Mouse (Mus musculus): ENCODE data around the gene Fau. TPM values are rescaled to one million over a fixed set of nuclear protein-coding genes. Genes with fewer than 3 reads are reported as not detected.

Gene Fau
- polyA plus RNA-seq, 1 experiment from 2014 or later, result 595 TPM

DNA sequence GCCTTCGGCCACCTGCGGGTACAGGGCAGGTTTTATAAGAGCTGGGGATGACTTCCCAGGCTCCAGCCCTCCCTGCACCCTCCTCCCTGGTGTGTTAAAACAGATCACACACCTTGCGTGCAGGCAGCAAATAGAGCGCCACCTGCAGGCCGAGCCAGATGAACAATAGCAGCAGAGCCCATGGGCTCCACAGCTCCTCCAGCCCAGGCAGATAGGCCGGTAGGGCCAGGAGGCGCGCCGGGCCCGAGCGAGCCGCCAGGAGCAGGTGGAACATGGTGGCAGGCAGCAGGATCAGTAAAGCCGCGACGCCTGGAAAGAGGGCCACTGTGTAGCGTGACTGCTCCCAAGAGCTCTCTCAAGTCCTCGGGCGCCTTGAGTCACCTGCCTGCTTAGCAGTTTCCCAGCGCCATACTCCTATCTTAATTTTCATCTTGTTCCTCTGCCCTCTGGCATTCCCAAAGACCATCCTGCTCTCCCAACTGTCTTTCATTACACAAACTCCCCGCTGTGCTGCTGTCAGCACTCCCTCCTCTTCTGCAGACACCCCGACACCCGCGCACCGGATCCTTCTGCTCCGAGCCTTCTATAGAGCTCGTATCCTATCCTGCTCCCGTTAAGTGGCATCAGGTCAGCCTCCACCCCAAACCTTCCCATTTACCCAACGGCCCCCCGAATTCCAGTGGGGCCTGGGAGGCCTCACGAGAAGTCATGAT, 9.5 kb downstream of the Fau start:
- H3K9me3 ChIP-seq, result no peaks in the 10 kb centered on the region
- peak overlapping the region; percentile 88 for H3K27ac ChIP-seq (replicated peaks)
- no peaks in the 10 kb centered on the region for H3K27me3 ChIP-seq
- peak; percentile 71 for ATAC-seq (ENCODE audit: low FRiP score, low read depth)
- H3K4me3 ChIP-seq, result peak overlapping the region; percentile 56
- H3K4me2 ChIP-seq (replicated peaks), result peak overlapping the region; percentile 93
- H3K4me1 ChIP-seq, result peaks cover 31% of the 10 kb centered on the region
- peaks cover 30% of the 10 kb centered on the region for H3K36me3 ChIP-seq
- peak overlapping the region; percentile 75 for H3K9ac ChIP-seq (replicated peaks)
- WGBS, result under 1% methylated on average over 30 of the region's 30 CpGs

DNA sequence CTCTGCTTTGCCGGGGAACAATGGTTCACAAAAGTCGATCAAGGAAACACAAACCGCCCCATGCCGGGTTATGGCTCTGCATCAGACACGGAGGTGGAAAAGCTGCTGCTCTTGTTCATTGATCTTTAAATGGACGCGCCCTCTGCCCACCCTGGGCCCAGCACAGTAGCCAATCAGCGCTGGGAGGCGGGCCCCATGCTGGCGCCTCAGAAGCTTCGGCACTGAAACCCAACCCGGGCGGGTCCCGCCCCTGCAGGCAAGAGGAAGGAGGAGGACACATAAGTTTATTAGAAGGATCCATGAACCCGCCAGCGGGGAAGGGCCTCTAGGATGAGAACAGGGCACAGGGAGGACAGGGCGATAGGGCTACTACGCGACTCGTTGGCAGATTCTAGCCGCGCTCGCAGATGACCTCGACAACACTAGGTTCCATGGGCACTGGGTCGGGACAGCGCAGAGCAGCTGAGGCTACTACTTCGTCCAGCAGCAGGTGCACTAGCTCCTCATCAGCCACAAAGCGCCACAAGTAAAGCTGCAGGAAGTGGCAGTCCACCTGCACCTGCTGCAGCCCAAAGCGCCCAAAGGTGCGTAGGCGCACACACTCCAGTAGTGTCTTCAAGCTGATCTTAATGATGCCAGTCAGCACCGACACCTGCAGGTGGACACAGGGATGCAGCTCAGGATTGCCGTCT, 10.2 kb downstream of the Fau start, which contains the start of gene Tm7sf2:
Tm7sf2 (minus strand) TSS at position 650 of the 692 bp plus-strand sequence.
- H3K9ac ChIP-seq (replicated peaks), result peak within 1 kb of the TSS; percentile 75
- peak within 1 kb of the TSS; percentile 56 for H3K4me3 ChIP-seq
- H3K9me3 ChIP-seq, result no peaks in the 10 kb centered on the region
- 9% methylated on average over 33 of the region's 33 CpGs for WGBS
- peak within 1 kb of the TSS; percentile 93 for H3K4me2 ChIP-seq (replicated peaks)
- H3K36me3 ChIP-seq, result peaks cover 30% of the 10 kb centered on the region
- peak within 1 kb of the TSS; percentile 88 for H3K27ac ChIP-seq (replicated peaks)
- peaks cover 24% of the 10 kb centered on the region for H3K4me1 ChIP-seq
- ATAC-seq (ENCODE audit: low FRiP score, low read depth), result peak; percentile 92
- no peaks in the 10 kb centered on the region for H3K27me3 ChIP-seq

DNA sequence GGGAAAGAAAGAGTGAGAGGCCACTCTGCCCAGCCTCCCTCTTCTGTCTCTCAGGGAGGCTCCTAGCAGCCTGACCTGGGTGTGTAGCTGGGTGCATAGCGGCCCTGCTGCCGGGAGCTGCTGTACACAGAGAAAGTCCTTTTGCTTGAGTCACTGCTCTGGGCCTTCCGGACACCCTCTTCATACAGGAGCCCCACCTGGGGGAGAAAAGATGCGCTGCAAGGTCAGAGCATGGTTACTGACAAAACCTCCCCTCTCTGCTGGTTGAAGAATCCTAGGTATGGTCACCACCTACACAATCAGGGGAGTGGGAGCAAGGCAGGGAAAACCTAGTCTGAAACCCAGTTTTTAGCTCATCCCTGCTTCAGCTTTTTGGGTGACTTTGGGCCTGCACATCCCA, 11.3 kb downstream of the Fau start:
- no peak for ATAC-seq (ENCODE audit: low FRiP score, low read depth)
- Histone ChIP-seq H3K4me1 (peaks cover 20% of the 10 kb centered on the region), H3K36me3 (peaks cover 33% of the 10 kb centered on the region), H3K27me3 (no peaks in the 10 kb centered on the region), H3K9me3 (no peaks in the 10 kb centered on the region), H3K4me2 (replicated peaks) (no peak overlapping the region), H3K27ac (replicated peaks) (no peak overlapping the region), H3K9ac (replicated peaks) (no peak overlapping the region), H3K4me3 (no peak overlapping the region)
- 85% methylated on average over 4 of the region's 4 CpGs for WGBS

DNA sequence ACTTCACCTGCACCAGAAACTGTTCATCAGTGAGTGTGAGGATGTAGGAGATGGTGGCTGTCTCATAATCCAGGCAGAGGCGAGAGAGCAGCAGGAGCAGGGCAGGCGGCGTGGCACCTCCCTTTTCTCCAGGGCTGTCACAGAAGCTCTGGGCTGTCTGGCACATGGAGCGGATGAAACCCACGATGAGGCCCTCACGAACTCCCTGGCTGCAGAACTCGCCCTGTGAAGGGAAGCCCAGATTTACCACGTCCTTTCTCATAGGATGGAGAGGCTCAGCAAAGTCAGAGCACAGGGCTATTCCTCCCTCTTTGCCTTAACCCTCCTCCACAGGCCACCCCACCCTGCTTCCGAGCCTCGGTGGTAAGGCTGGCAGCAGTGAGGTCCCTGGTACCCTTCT, 12.2 kb downstream of the Fau start:
- 90% methylated on average over 10 of the region's 10 CpGs for WGBS
- no peaks in the 10 kb centered on the region for H3K27me3 ChIP-seq
- ATAC-seq (ENCODE audit: low FRiP score, low read depth), result no peak
- H3K27ac ChIP-seq (replicated peaks), result no peak overlapping the region
- no peaks in the 10 kb centered on the region for H3K9me3 ChIP-seq
- no peak overlapping the region for H3K9ac ChIP-seq (replicated peaks)
- H3K4me3 ChIP-seq, result no peak overlapping the region
- peaks cover 20% of the 10 kb centered on the region for H3K4me1 ChIP-seq
- no peak overlapping the region for H3K4me2 ChIP-seq (replicated peaks)
- peaks cover 41% of the 10 kb centered on the region for H3K36me3 ChIP-seq

DNA sequence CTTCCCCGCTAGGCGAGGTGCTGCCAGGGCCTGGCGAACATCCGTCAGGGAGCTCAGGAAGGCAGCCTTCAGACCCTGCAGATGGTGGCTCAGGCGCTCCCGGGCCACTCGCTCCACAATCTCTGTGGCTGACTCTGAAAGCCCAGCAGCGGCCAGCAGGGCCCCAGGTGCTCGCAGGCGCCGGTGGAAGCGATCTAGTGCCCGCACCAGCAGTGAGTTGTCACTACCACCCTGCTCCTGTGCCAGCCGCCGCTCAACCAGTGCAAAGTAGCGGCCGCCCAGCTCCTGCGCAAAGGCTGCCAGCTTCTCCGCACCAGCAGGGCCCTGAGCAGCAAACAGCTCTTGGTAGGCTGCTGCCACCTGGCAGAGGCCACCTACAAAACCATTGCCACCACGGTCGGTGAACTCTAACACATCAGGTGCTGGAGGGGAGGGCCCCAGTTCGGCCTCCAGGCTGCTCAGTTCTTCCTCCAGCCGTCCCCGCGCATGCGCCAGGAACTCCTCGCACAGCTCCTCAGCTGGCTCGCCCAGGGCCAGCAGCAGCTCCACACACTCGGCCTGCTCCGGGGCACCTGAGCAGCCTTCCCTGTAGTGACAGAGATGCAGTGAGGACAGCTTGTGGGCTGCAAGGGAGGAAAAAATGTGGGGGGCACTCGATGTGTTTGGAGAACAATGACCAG, 13.1 kb downstream of the Fau start:
- no peak overlapping the region for H3K9ac ChIP-seq (replicated peaks)
- H3K4me2 ChIP-seq (replicated peaks), result no peak overlapping the region
- H3K27me3 ChIP-seq, result no peaks in the 10 kb centered on the region
- H3K27ac ChIP-seq (replicated peaks), result no peak overlapping the region
- peaks cover 44% of the 10 kb centered on the region for H3K36me3 ChIP-seq
- 92% methylated on average over 31 of the region's 31 CpGs for WGBS
- H3K9me3 ChIP-seq, result no peaks in the 10 kb centered on the region
- H3K4me1 ChIP-seq, result peaks cover 23% of the 10 kb centered on the region
- no peak overlapping the region for H3K4me3 ChIP-seq
- ATAC-seq (ENCODE audit: low FRiP score, low read depth), result no peak

DNA sequence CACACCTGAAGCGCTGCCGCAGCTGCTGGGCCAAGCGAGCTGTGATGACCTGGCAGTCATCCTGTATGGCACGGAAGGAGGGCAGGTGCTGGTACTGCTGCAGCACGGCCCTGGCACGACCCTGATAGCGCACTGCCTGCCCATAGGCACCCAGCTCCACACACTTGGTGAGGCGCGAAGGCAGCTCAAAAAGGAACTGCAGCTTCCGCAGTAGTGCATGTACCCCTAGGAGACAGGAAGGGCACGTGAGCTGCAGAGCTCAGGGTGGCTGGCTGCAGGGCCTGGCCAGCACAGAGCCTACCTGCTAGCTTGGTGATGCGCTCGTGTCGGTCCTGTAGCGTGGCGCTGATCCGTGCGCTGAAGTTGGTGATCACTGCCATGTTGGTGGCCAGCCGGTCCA, 13.6 kb downstream of the Fau start:
- Histone ChIP-seq H3K4me3 (no peak overlapping the region), H3K27ac (replicated peaks) (no peak overlapping the region), H3K9ac (replicated peaks) (no peak overlapping the region), H3K4me1 (peaks cover 25% of the 10 kb centered on the region), H3K36me3 (peaks cover 44% of the 10 kb centered on the region), H3K27me3 (no peaks in the 10 kb centered on the region), H3K9me3 (no peaks in the 10 kb centered on the region), H3K4me2 (replicated peaks) (no peak overlapping the region)
- no peak for ATAC-seq (ENCODE audit: low FRiP score, low read depth)
- 96% methylated on average over 19 of the region's 19 CpGs for WGBS

DNA sequence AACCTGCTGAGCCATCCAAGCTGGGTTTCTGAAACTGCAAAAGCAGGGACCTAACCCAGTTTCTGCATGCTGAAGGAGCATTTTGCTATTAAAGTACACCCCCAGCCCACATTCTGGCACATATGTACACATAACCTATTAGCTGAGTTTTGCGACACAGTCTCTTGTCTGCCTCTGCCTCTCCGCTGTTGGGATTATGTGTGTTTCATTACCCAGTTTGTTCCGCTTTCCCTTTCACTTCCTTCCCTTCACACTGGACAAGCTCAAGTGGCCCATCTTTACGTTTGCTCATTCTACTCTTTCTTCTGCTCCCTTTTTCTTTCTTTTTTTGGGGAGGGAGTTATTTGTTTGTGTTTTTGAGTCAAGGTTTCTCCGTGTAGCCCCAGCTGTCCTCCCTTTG, 16.2 kb downstream of the Fau start:
- H3K4me3 ChIP-seq, result no peak overlapping the region
- H3K27ac ChIP-seq (replicated peaks), result no peak overlapping the region
- H3K9me3 ChIP-seq, result no peaks in the 10 kb centered on the region
- H3K36me3 ChIP-seq, result peaks cover 42% of the 10 kb centered on the region
- no peaks in the 10 kb centered on the region for H3K27me3 ChIP-seq
- no peak overlapping the region for H3K9ac ChIP-seq (replicated peaks)
- H3K4me2 ChIP-seq (replicated peaks), result no peak overlapping the region
- peaks cover 17% of the 10 kb centered on the region for H3K4me1 ChIP-seq
- no peak for ATAC-seq (ENCODE audit: low FRiP score, low read depth)
- WGBS, result 92% methylated on average over 5 of the region's 5 CpGs

DNA sequence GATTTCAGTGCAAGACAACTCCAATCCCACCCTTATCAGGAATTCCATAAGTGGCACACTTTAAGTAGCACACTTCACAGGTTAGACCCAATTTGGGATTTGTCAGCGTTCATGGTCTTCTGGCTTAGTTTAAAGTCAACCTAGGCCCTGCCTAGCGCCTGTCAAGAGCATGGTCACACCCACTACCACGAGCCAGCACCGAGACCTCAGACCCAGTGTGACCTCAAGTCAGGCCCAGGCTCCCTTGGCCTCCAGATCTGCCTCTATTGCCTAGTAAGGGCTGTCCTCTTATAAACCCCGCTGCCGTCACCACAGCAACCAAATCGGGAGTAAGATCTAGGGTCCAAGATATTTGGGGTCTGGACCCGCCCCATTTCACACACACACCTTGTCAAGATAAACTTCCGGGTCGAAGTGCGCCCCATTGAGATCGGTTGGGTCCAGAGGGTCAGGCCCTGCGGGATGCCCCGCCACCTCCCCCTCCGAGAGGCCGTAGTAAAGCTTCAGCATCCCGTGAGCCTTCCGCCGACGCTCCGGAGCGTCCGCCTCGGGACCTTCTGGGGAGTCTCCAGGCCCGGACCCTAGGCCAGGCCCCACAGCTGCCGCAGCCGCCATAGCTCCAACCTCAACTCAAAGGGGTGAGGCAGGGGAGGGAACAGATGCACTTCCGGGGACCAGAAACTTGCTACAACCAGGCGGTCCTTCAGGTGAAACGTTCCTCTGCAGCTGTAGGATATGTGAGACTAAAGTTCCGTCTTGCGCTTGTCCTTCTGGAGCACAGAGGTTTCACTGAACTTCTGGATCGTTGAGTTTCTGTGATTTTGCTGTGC, 19.1 kb downstream of the Fau start, which contains the start of gene Vps51:
Vps51 (minus strand) TSS at position 668 of the 830 bp plus-strand sequence.
- Histone ChIP-seq H3K4me1 (peaks cover 17% of the 10 kb centered on the region), H3K9me3 (no peaks in the 10 kb centered on the region), H3K27ac (replicated peaks) (peak within 1 kb of the TSS; percentile 85), H3K36me3 (peaks cover 36% of the 10 kb centered on the region), H3K4me3 (peak within 1 kb of the TSS; percentile 80), H3K27me3 (no peaks in the 10 kb centered on the region), H3K4me2 (replicated peaks) (peak within 1 kb of the TSS; percentile 91), H3K9ac (replicated peaks) (peak within 1 kb of the TSS; percentile 82)
- peak; percentile 86 for ATAC-seq (ENCODE audit: low FRiP score, low read depth)
- WGBS, result 1% methylated on average over 33 of the region's 33 CpGs

DNA sequence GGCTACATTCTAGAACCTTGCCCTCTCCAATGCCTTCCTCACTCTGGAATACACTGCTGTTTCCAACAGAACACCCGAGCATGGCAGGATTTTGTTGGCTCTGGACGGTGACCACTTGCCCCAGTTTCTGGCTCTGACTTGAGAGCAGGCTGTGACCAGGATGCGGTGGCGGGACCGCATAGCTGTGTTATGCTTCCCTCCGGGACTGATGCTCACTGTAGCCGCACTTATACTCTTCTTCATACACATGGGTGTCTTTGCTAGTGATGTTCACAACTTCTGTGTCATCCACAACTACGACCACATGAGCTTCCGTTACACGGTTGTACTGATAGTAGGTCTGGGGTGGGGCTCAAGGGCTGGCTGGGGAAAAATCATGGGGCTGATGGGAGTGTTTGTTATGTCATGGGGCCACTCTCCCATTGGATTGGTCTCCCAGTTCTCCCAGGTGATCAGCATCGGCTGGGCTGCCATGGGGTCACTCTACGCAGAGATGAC, 22.4 kb downstream of the Fau start, which contains the start of gene Tmem262:
Tmem262 (plus strand) TSS at position 51 of the 498 bp plus-strand sequence.
- Histone ChIP-seq H3K4me2 (replicated peaks) (no peak within 1 kb of the TSS), H3K4me1 (peaks cover 28% of the 10 kb centered on the region), H3K9ac (replicated peaks) (no peak within 1 kb of the TSS; the same call in 1 of the 2 replicates), H3K9me3 (no peaks in the 10 kb centered on the region), H3K27me3 (no peaks in the 10 kb centered on the region), H3K4me3 (no peak within 1 kb of the TSS), H3K36me3 (peaks cover 35% of the 10 kb centered on the region), H3K27ac (replicated peaks) (no peak within 1 kb of the TSS)
- WGBS, result 97% methylated on average over 12 of the region's 12 CpGs
- ATAC-seq (ENCODE audit: low FRiP score, low read depth), result no peak

DNA sequence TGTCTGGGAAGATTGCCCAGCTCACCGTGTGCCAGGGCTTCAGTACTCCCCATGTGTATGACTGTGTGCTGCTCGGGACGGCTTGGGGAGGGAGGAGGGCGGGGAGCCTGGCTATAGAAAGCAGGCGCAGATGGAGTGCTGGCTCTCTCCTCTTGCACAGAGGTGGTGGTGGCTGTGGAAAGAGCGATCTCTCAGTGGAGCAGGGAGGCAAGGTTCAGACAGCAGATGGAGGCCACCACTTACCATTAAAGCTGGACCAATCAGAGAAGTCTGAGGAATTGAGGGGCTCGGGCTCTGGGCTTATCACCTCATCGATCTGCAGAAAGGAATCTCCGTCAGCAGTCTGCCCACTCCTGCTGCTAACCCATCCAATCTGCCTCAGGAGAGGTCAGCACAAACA, 24.5 kb downstream of the Fau start, which contains the start of gene Gm28374:
Gm28374 (minus strand) TSS at position 101 of the 400 bp plus-strand sequence.
- no peak within 1 kb of the TSS for H3K4me2 ChIP-seq (replicated peaks)
- peaks cover 30% of the 10 kb centered on the region for H3K4me1 ChIP-seq
- H3K9ac ChIP-seq (replicated peaks), result no peak within 1 kb of the TSS
- no peaks in the 10 kb centered on the region for H3K27me3 ChIP-seq
- H3K36me3 ChIP-seq, result peaks cover 43% of the 10 kb centered on the region
- 89% methylated on average over 9 of the region's 9 CpGs for WGBS
- no peak within 1 kb of the TSS for H3K27ac ChIP-seq (replicated peaks)
- H3K9me3 ChIP-seq, result no peaks in the 10 kb centered on the region
- ATAC-seq (ENCODE audit: low FRiP score, low read depth), result no peak
- H3K4me3 ChIP-seq, result no peak within 1 kb of the TSS
